Comparison of ENCODE assay signal across 7 mouse cellular contexts in the genomic region with DNA sequence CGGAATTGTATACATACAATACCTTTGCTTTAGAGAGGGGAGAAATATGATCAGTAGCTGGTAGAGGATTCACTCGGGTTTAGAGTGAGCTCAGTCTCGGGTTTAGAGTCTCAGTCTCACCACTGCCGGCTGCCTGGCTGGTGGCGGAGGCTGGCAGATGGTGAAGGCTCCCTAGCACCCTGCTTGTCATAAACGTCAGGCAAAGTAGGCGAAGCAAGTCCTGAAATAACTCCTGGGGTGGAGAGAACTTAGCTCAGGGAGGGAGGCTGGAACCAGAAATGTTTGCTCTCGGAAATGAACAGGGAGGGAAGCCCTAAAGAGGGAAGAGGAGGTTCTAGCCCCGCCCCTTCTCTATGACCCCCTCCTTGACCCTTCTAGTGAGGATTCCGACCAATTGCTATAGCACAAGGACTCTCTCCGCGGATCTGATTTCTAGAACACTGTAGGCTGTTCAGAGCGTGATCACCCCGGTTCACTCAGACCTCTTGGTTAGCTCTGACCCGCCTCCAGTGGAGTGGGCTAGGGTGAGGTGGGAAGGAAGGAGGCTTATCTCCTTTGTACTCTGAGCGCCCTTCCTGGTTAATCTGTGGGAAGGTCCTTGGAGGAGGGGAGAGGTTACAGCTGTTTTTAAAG. TPM values are rescaled to one million over a fixed set of nuclear protein-coding genes. Genes with fewer than 3 reads are reported as not detected.
DNase-seq lines count a peak whose midpoint lies in the region; ATAC-seq and TF ChIP-seq lines count a peak whose summit lies in the region.

No protein-coding gene starts in this region.

- intact Hi-C loops in gastrocnemius, postnatal 14 days (cut with DNase I; ENCODE audit: low total_unique reads) = no loop called here

- H3K4me1 ChIP-seq in ES-Bruce4 (ENCODE audit: control insufficient read depth, insufficient read depth, low read length) = peaks cover 12% of the 10 kb centered on the region

- H3K27me3 ChIP-seq in ES-Bruce4 (ENCODE audit: control insufficient read depth, insufficient read depth, low read length, poor library complexity, severe bottlenecking) = no peaks in the 10 kb centered on the region

- no peak for TF ChIP-seq EP300 in ES-Bruce4 (IDR thresholded peaks at IDR 0.05; ENCODE audit: insufficient read depth, low read depth, low read length)

- peak overlapping the region; percentile 37 for H3K9ac ChIP-seq in ES-Bruce4 (ENCODE audit: low read depth, poor library complexity, severe bottlenecking)

- no peaks in the 10 kb centered on the region for H3K36me3 ChIP-seq in ES-Bruce4 (ENCODE audit: control insufficient read depth, insufficient read depth, low read length, poor library complexity, severe bottlenecking)

- peak; percentile 82 for DNase-seq in R1 (ENCODE audit: low read depth, low spot score)
- peak; percentile 98 for DNase-seq in heart, adult 11 months
- peak; percentile 51 for DNase-seq in kidney, postnatal 14 days
- peak; percentile 83 for DNase-seq in lung, postnatal 10 days
- no peak for DNase-seq in gastrocnemius, postnatal 14 days

- no peak for ATAC-seq in monocyte, adult 5-6 weeks (replicated peaks; ENCODE audit: insufficient number of reproducible peaks, low FRiP score, low TSS enrichment, poor library complexity, severe bottlenecking)

- H3K9me3 ChIP-seq in ES-Bruce4 (replicated peaks; ENCODE audit: control insufficient read depth, insufficient read depth, low read length, poor library complexity, severe bottlenecking) = no peaks in the 10 kb centered on the region

- peak overlapping the region; percentile 79 for H3K27ac ChIP-seq in ES-Bruce4 (ENCODE audit: insufficient read depth, low read length)

- no peak for TF ChIP-seq CTCF in ES-Bruce4 (IDR thresholded peaks at IDR 0.05; ENCODE audit: low read depth, low read length)

- peak overlapping the region; percentile 60 for H3K4me3 ChIP-seq in ES-Bruce4 (ENCODE audit: low read depth, low read length)

- TF ChIP-seq POLR2A in ES-Bruce4 (IDR thresholded peaks at IDR 0.05; ENCODE audit: insufficient read depth, low read length) = no peak

RNA-seq across cellular contexts. Expression of gene Arl4d, which starts 7.8 kb away (rescaled TPM):
- 5.1 and 5.3 TPM in 2 replicates for polyA plus RNA-seq in ES-Bruce4 (2011; ENCODE audit: insufficient read depth, insufficient read length, low read depth, missing spikeins)
- 19.6 to 120 TPM (median 27.2 TPM) in 3 replicates for total RNA-seq in monocyte, adult 5-6 weeks (2017)
- total RNA-seq in gastrocnemius, postnatal 14 days (2021) = 10 to 100 TPM in 1 of 2 experiments, 1 to 10 TPM in 1; 7.1 to 10.7 TPM

RNA-seq across cellular contexts. Expression of gene Rdm1, which starts 46.1 kb away (rescaled TPM):
- polyA plus RNA-seq in ES-Bruce4 (2011; ENCODE audit: insufficient read depth, insufficient read length, low read depth, missing spikeins) = 57.4 and 64.0 TPM in 2 replicates
- total RNA-seq in monocyte, adult 5-6 weeks (2017) = 9.4 to 22.4 TPM (median 18.2 TPM) in 3 replicates
- 10 to 100 TPM; 18.0 to 19.8 TPM for total RNA-seq in gastrocnemius, postnatal 14 days (2021)

RNA-seq across cellular contexts. Expression of gene Dhx8, which starts 59.6 kb away (rescaled TPM):
- 37.6 and 38.9 TPM in 2 replicates for polyA plus RNA-seq in ES-Bruce4 (2011; ENCODE audit: insufficient read depth, insufficient read length, low read depth, missing spikeins)
- total RNA-seq in monocyte, adult 5-6 weeks (2017) = 45.9 to 64.3 TPM (median 49.0 TPM) in 3 replicates
- 10 to 100 TPM; 12.7 to 13.6 TPM for total RNA-seq in gastrocnemius, postnatal 14 days (2021)
